Mouse (Mus musculus): ENCODE results near the gene Enox1. TPM values are rescaled to one million over a fixed set of nuclear protein-coding genes. Genes with fewer than 3 reads are reported as not detected.

Enox1 gene
- total RNA-seq, 1 experiment, result 25.3 TPM

GRCm38 (mm10) chr14:77180241-77180640, 23.7 kb downstream of the Enox1 start:
- TF ChIP-seq ZC3H11A (IDR thresholded peaks at IDR 0.05; ENCODE audit: borderline replicate concordance, low read depth, low read length) (no peak), MAFK (IDR thresholded peaks at IDR 0.05; ENCODE audit: insufficient read depth, low read depth, low read length) (no peak)
- no peak overlapping the region for H3K27ac ChIP-seq (ENCODE audit: insufficient read depth, low read depth, low read length, poor library complexity, severe bottlenecking)
- DNase-seq (ENCODE audit: low read depth, low spot score), result no peak
- in situ Hi-C loops (cut with MboI; ENCODE audit: low sequenced_read_pairs in 2 of 2, unreplicated experiment in 2 of 2), result no loop called here
- no peak overlapping the region for H3K9ac ChIP-seq (ENCODE audit: insufficient read depth, low read depth, low read length, poor library complexity, severe bottlenecking)
- H3K9me3 ChIP-seq (ENCODE audit: control insufficient read depth, insufficient read depth, low read depth, low read length), result no peaks in the 10 kb centered on the region
- H3K4me3 ChIP-seq (ENCODE audit: insufficient read depth in 1 of 2, low read depth in 1 of 2, low read length in 2 of 2, poor library complexity in 1 of 2, severe bottlenecking in 1 of 2), result no peak overlapping the region
- H3K4me1 ChIP-seq (ENCODE audit: control insufficient read depth in 2 of 2, insufficient read depth in 2 of 2, low read length in 2 of 2, poor library complexity in 1 of 2), result no peaks in the 10 kb centered on the region
- no peaks in the 10 kb centered on the region for H3K36me3 ChIP-seq (ENCODE audit: control insufficient read depth, insufficient read depth, low read length, poor library complexity, severe bottlenecking)

- Histone ChIP-seq H3K9me3 (ENCODE audit: control insufficient read depth, insufficient read depth, low read depth, low read length) (no peaks in the 10 kb centered on the region), H3K36me3 (ENCODE audit: control insufficient read depth, insufficient read depth, low read length, poor library complexity, severe bottlenecking) (no peaks in the 10 kb centered on the region), H3K27ac (ENCODE audit: insufficient read depth, low read depth, low read length, poor library complexity, severe bottlenecking) (no peak overlapping the region), H3K4me1 (ENCODE audit: control insufficient read depth in 2 of 2, insufficient read depth in 2 of 2, low read length in 2 of 2, poor library complexity in 1 of 2) (no peaks in the 10 kb centered on the region), H3K9ac (ENCODE audit: insufficient read depth, low read depth, low read length, poor library complexity, severe bottlenecking) (no peak overlapping the region), H3K4me3 (ENCODE audit: insufficient read depth in 1 of 2, low read depth in 1 of 2, low read length in 2 of 2, poor library complexity in 1 of 2, severe bottlenecking in 1 of 2) (no peak overlapping the region)
- in situ Hi-C loops (cut with MboI; ENCODE audit: low sequenced_read_pairs in 2 of 2, unreplicated experiment in 2 of 2), result no loop called here
- TF ChIP-seq HCFC1 (IDR thresholded peaks at IDR 0.05; ENCODE audit: borderline replicate concordance, insufficient read depth, low read length), result no peak
- no peak for TF ChIP-seq MAFK (IDR thresholded peaks at IDR 0.05; ENCODE audit: insufficient read depth, low read depth, low read length)
- no peak for TF ChIP-seq ZC3H11A (IDR thresholded peaks at IDR 0.05; ENCODE audit: borderline replicate concordance, low read depth, low read length)
- no peak for TF ChIP-seq ZNF384 (IDR thresholded peaks at IDR 0.05; ENCODE audit: low read depth, low read length)
- no peak for TF ChIP-seq CHD2 (IDR thresholded peaks at IDR 0.05; ENCODE audit: low read depth, low read length)
- DNase-seq (ENCODE audit: low read depth, low spot score), result no peak
Measured at GRCm38 (mm10) chr14:77180753-77181374, 24.3 kb downstream of the Enox1 start.

GRCm38 (mm10) chr14:77183491-77183890, 26.9 kb downstream of the Enox1 start:
- Histone ChIP-seq H3K9ac (ENCODE audit: insufficient read depth, low read depth, low read length, poor library complexity, severe bottlenecking) (no peak overlapping the region), H3K9me3 (ENCODE audit: control insufficient read depth, insufficient read depth, low read depth, low read length) (no peaks in the 10 kb centered on the region), H3K4me1 (ENCODE audit: control insufficient read depth in 2 of 2, insufficient read depth in 2 of 2, low read length in 2 of 2, poor library complexity in 1 of 2) (no peaks in the 10 kb centered on the region), H3K4me3 (ENCODE audit: insufficient read depth in 1 of 2, low read depth in 1 of 2, low read length in 2 of 2, poor library complexity in 1 of 2, severe bottlenecking in 1 of 2) (no peak overlapping the region), H3K36me3 (ENCODE audit: control insufficient read depth, insufficient read depth, low read length, poor library complexity, severe bottlenecking) (no peaks in the 10 kb centered on the region), H3K27ac (ENCODE audit: insufficient read depth, low read depth, low read length, poor library complexity, severe bottlenecking) (no peak overlapping the region)
- DNase-seq (ENCODE audit: low read depth, low spot score), result no peak
- in situ Hi-C loops (cut with MboI; ENCODE audit: low sequenced_read_pairs in 2 of 2, unreplicated experiment in 2 of 2), result no loop called here
- no peak for TF ChIP-seq ZC3H11A (IDR thresholded peaks at IDR 0.05; ENCODE audit: borderline replicate concordance, low read depth, low read length)
- TF ChIP-seq CHD2 (IDR thresholded peaks at IDR 0.05; ENCODE audit: low read depth, low read length), result no peak
- TF ChIP-seq MAFK (IDR thresholded peaks at IDR 0.05; ENCODE audit: insufficient read depth, low read depth, low read length), result no peak
- no peak for TF ChIP-seq ZNF384 (IDR thresholded peaks at IDR 0.05; ENCODE audit: low read depth, low read length)
- TF ChIP-seq HCFC1 (IDR thresholded peaks at IDR 0.05; ENCODE audit: borderline replicate concordance, insufficient read depth, low read length), result no peak

GRCm38 (mm10) chr14:77190158-77190557, 33.6 kb downstream of the Enox1 start:
- no peaks in the 10 kb centered on the region for H3K9me3 ChIP-seq (ENCODE audit: control insufficient read depth, insufficient read depth, low read depth, low read length)
- in situ Hi-C loops (cut with MboI; ENCODE audit: low sequenced_read_pairs in 2 of 2, unreplicated experiment in 2 of 2), result no loop called here
- no peak for TF ChIP-seq CHD2 (IDR thresholded peaks at IDR 0.05; ENCODE audit: low read depth, low read length)
- TF ChIP-seq MAFK (IDR thresholded peaks at IDR 0.05; ENCODE audit: insufficient read depth, low read depth, low read length), result no peak
- TF ChIP-seq HCFC1 (IDR thresholded peaks at IDR 0.05; ENCODE audit: borderline replicate concordance, insufficient read depth, low read length), result no peak
- TF ChIP-seq ZNF384 (IDR thresholded peaks at IDR 0.05; ENCODE audit: low read depth, low read length), result no peak
- TF ChIP-seq ZC3H11A (IDR thresholded peaks at IDR 0.05; ENCODE audit: borderline replicate concordance, low read depth, low read length), result no peak

More at GRCm38 (mm10) chr14:77190158-77190557, 33.6 kb downstream of the Enox1 start:
- Histone ChIP-seq H3K27ac (ENCODE audit: insufficient read depth, low read depth, low read length, poor library complexity, severe bottlenecking) (no peak overlapping the region), H3K4me3 (ENCODE audit: insufficient read depth in 1 of 2, low read depth in 1 of 2, low read length in 2 of 2, poor library complexity in 1 of 2, severe bottlenecking in 1 of 2) (no peak overlapping the region), H3K36me3 (ENCODE audit: control insufficient read depth, insufficient read depth, low read length, poor library complexity, severe bottlenecking) (no peaks in the 10 kb centered on the region), H3K4me1 (ENCODE audit: control insufficient read depth in 2 of 2, insufficient read depth in 2 of 2, low read length in 2 of 2, poor library complexity in 1 of 2) (no peaks in the 10 kb centered on the region), H3K9ac (ENCODE audit: insufficient read depth, low read depth, low read length, poor library complexity, severe bottlenecking) (no peak overlapping the region)
- no peak for DNase-seq (ENCODE audit: low read depth, low spot score)
